Mouse (Mus musculus): Measurements from ENCODE around the gene Ppdpf. TPM values are rescaled to one million over a fixed set of nuclear protein-coding genes. Genes with fewer than 3 reads are reported as not detected.

The Ppdpf gene
- total RNA-seq (2023): 162 to 180 TPM (median 170 TPM) in 4 replicates

GRCm38 (mm10) chr2:181187121-181188000, at the start of gene Ppdpf:
Gene Ppdpf (plus strand): TSS chr2:181187247.

GRCm38 (mm10) chr2:181156248-181157121, 30.6 kb upstream of the Ppdpf start, which contains the start of gene Eef1a2:
Gene Eef1a2 (minus strand): TSS chr2:181157014.

GRCm38 (mm10) chr2:181202422-181202821, 15.4 kb downstream of the Ppdpf start, which contains the start of gene Ptk6:
Gene Ptk6 (minus strand): TSS chr2:181202789.

GRCm38 (mm10) chr2:181213021-181213445, 26.0 kb downstream of the Ppdpf start, which contains the start of gene Srms:
Gene Srms (minus strand): TSS chr2:181213185.

GRCm38 (mm10) chr2:181219538-181220216, 32.6 kb downstream of the Ppdpf start, which contains the start of gene Fndc11:
Gene Fndc11 (plus strand): TSS chr2:181220013.

Other genes with a start within 250 kb of the Ppdpf start
- gene Nkain4, start 232.5 kb upstream of the Ppdpf start, total RNA-seq (2023): not detected in 4 replicates
- 69.0 to 94.6 TPM (median 78.9 TPM) in 4 replicates for gene Arfgap1, start 220.0 kb upstream of the Ppdpf start, total RNA-seq (2023)
- gene Col20a1, start 200.7 kb upstream of the Ppdpf start, total RNA-seq (2023): 1.8 to 3.8 TPM (median 3.3 TPM) in 4 replicates
- not detected in 4 replicates for gene Chrna4, start 143.7 kb upstream of the Ppdpf start, total RNA-seq (2023)
- gene Kcnq2, start 51.9 kb upstream of the Ppdpf start, total RNA-seq (2023): not detected in 4 replicates
- gene Eef1a2, start 30.2 kb upstream of the Ppdpf start, total RNA-seq (2023): not detected in 4 replicates
- 0.21 to 0.72 TPM (median 0.36 TPM) in 4 replicates for gene Ptk6, start 15.5 kb downstream of the Ppdpf start, total RNA-seq (2023)
- 3.1 to 5.0 TPM (median 4.4 TPM) in 4 replicates for gene Srms, start 25.9 kb downstream of the Ppdpf start, total RNA-seq (2023)
- gene Fndc11, start 32.8 kb downstream of the Ppdpf start, total RNA-seq (2023): 0.49 to 1.2 TPM (median 0.50 TPM) in 3 of 4 replicates, not detected in the other
- gene Helz2, start 54.8 kb downstream of the Ppdpf start, total RNA-seq (2023): 342 to 369 TPM (median 351 TPM) in 4 replicates
- 53.9 to 59.9 TPM (median 57.6 TPM) in 4 replicates for gene Gmeb2, start 100.8 kb downstream of the Ppdpf start, total RNA-seq (2023)
- gene Stmn3, start 127.3 kb downstream of the Ppdpf start, total RNA-seq (2023): not detected in 4 replicates
- gene Rtel1, start 132.5 kb downstream of the Ppdpf start, total RNA-seq (2023): 117 to 125 TPM (median 117 TPM) in 4 replicates
- 69.0 to 80.3 TPM (median 72.6 TPM) in 4 replicates for gene Zgpat, start 177.7 kb downstream of the Ppdpf start, total RNA-seq (2023)
- 80.6 to 90.5 TPM (median 89.1 TPM) in 4 replicates for gene Arfrp1, start 178.2 kb downstream of the Ppdpf start, total RNA-seq (2023)
- 51.3 to 57.5 TPM (median 54.5 TPM) in 4 replicates for gene Lime1, start 192.8 kb downstream of the Ppdpf start, total RNA-seq (2023)

All from B cell, adult 62 days (primary cell).